Mouse (Mus musculus) layer of hippocampus, adult 9-10 months (tissue): ENCODE measurements at regions not wholly inside any gene's neighbourhood (a gene's known extent, or its start where the extent isn't known, plus 50 kb on each side); places are given as distances from the start of the nearest gene placed in this dataset.

Source experiments
- DNase-seq: peaks from one replicate; pipeline ENCODE4 v3.0.0; 2022; ENCODE audit warnings: low spot score

- no peak for DNase-seq
These were observed 1595.6 kb upstream of the Pcdh7 start for GRCm38 (mm10) chr5:56122130-56122529.

DNA sequence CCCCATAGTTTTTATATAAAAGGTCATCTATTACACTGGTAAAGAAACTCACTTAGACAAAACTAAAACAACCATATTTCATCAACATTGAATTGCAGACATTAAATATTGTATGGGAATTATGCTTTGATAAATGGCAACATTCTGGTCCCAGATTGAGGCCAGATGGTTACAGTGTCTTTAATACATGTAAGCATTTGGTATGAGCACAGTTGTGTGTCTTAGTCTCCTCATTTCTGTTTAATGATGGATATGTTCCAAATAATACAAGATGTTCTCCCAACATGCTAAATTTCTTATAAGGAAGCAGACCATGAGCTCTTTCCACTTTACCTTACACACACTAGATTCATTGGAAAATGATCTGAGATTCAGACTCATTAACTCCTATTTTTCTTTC is 1576.2 kb upstream of the Pcdh7 start:
- DNase-seq: peak; percentile 16
